Mouse (Mus musculus) liver, embryonic 16.5 days (tissue): Measurements from ENCODE around the gene Igfbp6. TPM values are rescaled to one million over a fixed set of nuclear protein-coding genes. Genes with fewer than 3 reads are reported as not detected.
A peak's percentile ranks its signal among the peaks of the same experiment; 100 is the strongest.

Experiments used
- ATAC-seq: fragments of 200-750 bp; cut with Nextera tagmentation; 2 replicates; pipeline ENCODE4 v1.8.0; 2017; ENCODE audit warnings: low read depth, mild to moderate bottlenecking, moderate number of reproducible peaks, moderate library complexity
- H3K27ac ChIP-seq: fragments of 300-500 bp; sonication (generic); 2 replicates; pipeline ENCODE4 v1.5.1; 2014; ENCODE audit warnings: mild to moderate bottlenecking, low read length
- H3K27me3 ChIP-seq: fragments of 300-500 bp; sonication (generic); 2 replicates; pipeline ENCODE4 v1.6.1; 2014; ENCODE audit warnings: low read depth, low read length, mixed read lengths; ENCODE audit not compliant: control insufficient read depth, insufficient read depth
- H3K36me3 ChIP-seq: fragments of 300-500 bp; sonication (generic); 2 replicates; pipeline ENCODE4 v1.6.1; 2014; ENCODE audit warnings: mild to moderate bottlenecking; ENCODE audit not compliant: control insufficient read depth, insufficient read depth
- H3K4me1 ChIP-seq: fragments of 300-500 bp; sonication (generic); 2 replicates; pipeline ENCODE4 v1.6.1; 2014; ENCODE audit warnings: low read depth, low read length, mixed read lengths; ENCODE audit not compliant: control insufficient read depth
- H3K4me2 ChIP-seq: fragments of 300-500 bp; sonication (generic); 2 replicates; pipeline ENCODE4 v1.6.1; 2014; ENCODE audit warnings: low read depth, low read length, mixed read lengths
- H3K4me3 ChIP-seq: fragments of 300-500 bp; sonication (generic); 2 replicates; pipeline ENCODE4 v1.5.1; 2014; ENCODE audit warnings: low read depth, mild to moderate bottlenecking, low read length
- H3K9ac ChIP-seq: fragments of 300-500 bp; sonication (generic); 2 replicates; pipeline ENCODE4 v1.6.1; 2014; ENCODE audit warnings: low read depth, low read length
- H3K9me3 ChIP-seq: fragments of 300-500 bp; sonication (generic); replicated peaks from 2 replicates; pipeline ENCODE4 v1.6.1; 2016; ENCODE audit warnings: low read length; ENCODE audit not compliant: control insufficient read depth
- WGBS: fragments of 180-500 bp; shearing (Covaris S2); extraction: QIAGEN DNeasy Blood & Tissue Kit; methylation state at CpG from one replicate; pipeline ENCODE4 v1.1.7; 2014; ENCODE audit not compliant: insufficient replicate concordance; 5-methylcytosine and 5-hydroxymethylcytosine counted together
- polyA plus RNA-seq: library from polyadenylated mRNA; unstranded; fragments of >200 nt; fragmentation: Nextera tagmentation; extraction: Ambion mirVana; gene quantifications from 2 replicates; pipeline ENCODE4 v1.2.1, GENCODE M21; 2015

The Igfbp6 gene
- polyA plus RNA-seq = 1.5 and 2.4 TPM in 2 replicates

DNA sequence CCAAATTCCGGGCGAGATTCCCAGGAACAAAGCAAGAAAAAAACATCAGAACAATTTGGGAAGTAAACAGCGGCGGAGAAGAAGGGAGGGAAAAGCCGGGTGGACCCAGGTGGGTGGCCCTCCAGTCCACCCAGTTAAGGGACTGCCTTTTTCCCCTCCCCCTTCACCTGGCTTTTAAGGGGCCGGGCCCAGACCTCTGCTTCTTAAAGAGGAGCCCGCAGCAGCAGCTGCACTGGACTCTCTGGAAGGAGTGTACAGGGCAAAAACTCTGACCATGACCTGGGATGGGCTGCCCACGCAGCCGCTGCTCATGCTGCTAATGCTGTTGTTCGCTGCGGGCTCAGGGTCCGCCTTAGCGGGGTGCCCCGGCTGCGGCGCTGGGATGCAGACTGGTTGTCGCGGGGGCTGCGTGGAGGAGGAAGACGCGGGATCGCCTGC lies at the start of gene Igfbp6:
Gene Igfbp6 (plus strand): TSS at position 89 of the 438 bp plus-strand sequence.
- H3K4me2 ChIP-seq = peak within 1 kb of the TSS; percentile 35
- H3K4me1 ChIP-seq = peaks cover 13% of the 10 kb centered on the region
- ATAC-seq = 0 out of 2 replicates have a peak, but pooled peaks have one; percentile 19
- peak within 1 kb of the TSS; percentile 5; the same call in 1 of the 2 replicates for H3K4me3 ChIP-seq
- peaks cover 38% of the 10 kb centered on the region for H3K27me3 ChIP-seq
- H3K36me3 ChIP-seq = no peaks in the 10 kb centered on the region
- no peak within 1 kb of the TSS for H3K9ac ChIP-seq
- H3K27ac ChIP-seq = no peak within 1 kb of the TSS
- H3K9me3 ChIP-seq = no peaks in the 10 kb centered on the region
- WGBS = 18% methylated on average over 22 of the region's 22 CpGs

GRCm38 (mm10) chr15:102094988-102095387 lies 49.2 kb upstream of the Igfbp6 start:
- no peak for ATAC-seq
- no peak overlapping the region for H3K4me3 ChIP-seq
- H3K4me2 ChIP-seq = no peak overlapping the region
- peaks cover under 1% of the 10 kb centered on the region for H3K27me3 ChIP-seq
- peaks cover 7% of the 10 kb centered on the region for H3K4me1 ChIP-seq
- no peaks in the 10 kb centered on the region for H3K9me3 ChIP-seq
- H3K27ac ChIP-seq = no peak overlapping the region
- 77% methylated on average over 16 of the region's 16 CpGs for WGBS
- H3K36me3 ChIP-seq = peaks cover 56% of the 10 kb centered on the region
- H3K9ac ChIP-seq = no peak overlapping the region

DNA sequence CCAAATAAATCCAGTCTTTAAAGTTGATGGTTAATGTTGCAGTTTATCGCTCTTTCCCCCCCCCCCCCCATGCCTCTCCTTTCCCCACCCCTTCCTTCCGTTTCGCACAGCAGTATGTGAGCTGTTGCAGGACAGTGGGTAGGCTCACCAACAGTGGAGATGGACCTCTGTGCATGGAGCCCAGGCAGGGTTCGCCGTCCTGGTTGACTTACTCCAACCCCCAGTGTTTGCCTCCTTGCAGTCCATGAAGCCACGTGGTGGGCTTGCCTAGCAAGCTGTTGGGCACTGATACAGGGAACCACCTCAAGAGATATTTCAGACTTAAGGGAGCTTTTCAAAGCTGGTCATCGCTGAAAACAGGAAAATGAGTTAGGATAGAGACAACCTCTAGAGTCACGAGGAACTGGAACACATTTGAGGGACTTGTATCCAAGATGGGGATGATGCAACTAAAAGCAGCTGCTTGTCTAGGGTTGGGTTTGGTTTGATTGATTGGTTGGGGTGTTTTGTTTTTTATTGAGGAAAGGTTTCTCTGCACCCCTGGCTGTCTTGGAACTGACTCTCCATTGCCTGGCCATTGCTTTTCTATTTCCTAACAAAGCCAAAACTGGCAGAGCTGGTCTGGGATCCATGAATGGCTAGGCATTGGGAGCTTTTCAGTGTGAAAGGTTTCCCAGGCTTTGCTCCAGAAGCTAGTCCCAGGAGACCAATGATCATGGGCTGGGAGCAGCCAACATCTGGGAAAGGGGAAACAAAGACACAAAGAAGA lies 46.8 kb upstream of the Igfbp6 start:
- WGBS = 32% methylated on average over 8 of the region's 8 CpGs
- H3K4me2 ChIP-seq = no peak overlapping the region
- no peak overlapping the region for H3K9ac ChIP-seq
- ATAC-seq = no peak
- peaks cover 17% of the 10 kb centered on the region for H3K27me3 ChIP-seq
- H3K27ac ChIP-seq = no peak overlapping the region
- H3K9me3 ChIP-seq = no peaks in the 10 kb centered on the region
- peaks cover 20% of the 10 kb centered on the region for H3K4me1 ChIP-seq
- no peak overlapping the region for H3K4me3 ChIP-seq
- H3K36me3 ChIP-seq = peaks cover 33% of the 10 kb centered on the region

GRCm38 (mm10) chr15:102097991-102098555 lies 46.1 kb upstream of the Igfbp6 start:
- H3K9me3 ChIP-seq = no peaks in the 10 kb centered on the region
- peaks cover 17% of the 10 kb centered on the region for H3K27me3 ChIP-seq
- no peak overlapping the region for H3K4me3 ChIP-seq
- H3K36me3 ChIP-seq = peaks cover 25% of the 10 kb centered on the region
- H3K9ac ChIP-seq = no peak overlapping the region
- ATAC-seq = no peak
- peaks cover 20% of the 10 kb centered on the region for H3K4me1 ChIP-seq
- WGBS = 54% methylated on average over 5 of the region's 5 CpGs
- no peak overlapping the region for H3K27ac ChIP-seq
- H3K4me2 ChIP-seq = no peak overlapping the region

GRCm38 (mm10) chr15:102099260-102099659 lies 44.9 kb upstream of the Igfbp6 start:
- no peak for ATAC-seq
- peaks cover 13% of the 10 kb centered on the region for H3K36me3 ChIP-seq
- WGBS = 54% methylated on average over 5 of the region's 5 CpGs
- H3K9ac ChIP-seq = no peak overlapping the region
- peaks cover 28% of the 10 kb centered on the region for H3K4me1 ChIP-seq
- H3K4me2 ChIP-seq = no peak overlapping the region
- H3K9me3 ChIP-seq = no peaks in the 10 kb centered on the region
- H3K4me3 ChIP-seq = no peak overlapping the region
- no peak overlapping the region for H3K27ac ChIP-seq
- peaks cover 17% of the 10 kb centered on the region for H3K27me3 ChIP-seq

DNA sequence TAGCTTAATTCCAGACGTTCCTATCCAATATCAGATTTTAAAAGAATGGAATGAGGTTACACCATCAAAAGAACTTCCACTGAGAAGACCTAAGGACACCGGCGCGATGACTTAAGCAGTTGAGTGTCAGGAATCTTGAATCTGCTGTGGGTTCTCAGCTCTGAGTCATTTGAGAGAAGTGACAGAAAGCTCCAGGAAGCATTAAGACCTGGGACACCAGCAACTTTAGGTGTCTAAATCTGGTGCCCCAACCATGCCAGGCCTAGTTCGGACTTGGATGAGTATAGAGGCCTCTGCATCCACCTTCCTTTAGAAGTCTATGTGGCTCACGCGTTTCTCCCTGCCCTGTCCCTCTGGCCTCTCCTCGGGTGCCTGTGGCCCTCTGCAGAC lies 44.4 kb upstream of the Igfbp6 start:
- no peak for ATAC-seq
- Histone ChIP-seq H3K4me1 (peaks cover 31% of the 10 kb centered on the region), H3K9ac (peak overlapping the region; percentile 44), H3K9me3 (no peaks in the 10 kb centered on the region), H3K27ac (no peak overlapping the region), H3K36me3 (peaks cover 8% of the 10 kb centered on the region), H3K4me2 (peak overlapping the region; percentile 86), H3K4me3 (peak overlapping the region; percentile 62), H3K27me3 (peaks cover 17% of the 10 kb centered on the region)
- 27% methylated on average over 8 of the region's 8 CpGs for whole genome bisulfite sequencing

DNA sequence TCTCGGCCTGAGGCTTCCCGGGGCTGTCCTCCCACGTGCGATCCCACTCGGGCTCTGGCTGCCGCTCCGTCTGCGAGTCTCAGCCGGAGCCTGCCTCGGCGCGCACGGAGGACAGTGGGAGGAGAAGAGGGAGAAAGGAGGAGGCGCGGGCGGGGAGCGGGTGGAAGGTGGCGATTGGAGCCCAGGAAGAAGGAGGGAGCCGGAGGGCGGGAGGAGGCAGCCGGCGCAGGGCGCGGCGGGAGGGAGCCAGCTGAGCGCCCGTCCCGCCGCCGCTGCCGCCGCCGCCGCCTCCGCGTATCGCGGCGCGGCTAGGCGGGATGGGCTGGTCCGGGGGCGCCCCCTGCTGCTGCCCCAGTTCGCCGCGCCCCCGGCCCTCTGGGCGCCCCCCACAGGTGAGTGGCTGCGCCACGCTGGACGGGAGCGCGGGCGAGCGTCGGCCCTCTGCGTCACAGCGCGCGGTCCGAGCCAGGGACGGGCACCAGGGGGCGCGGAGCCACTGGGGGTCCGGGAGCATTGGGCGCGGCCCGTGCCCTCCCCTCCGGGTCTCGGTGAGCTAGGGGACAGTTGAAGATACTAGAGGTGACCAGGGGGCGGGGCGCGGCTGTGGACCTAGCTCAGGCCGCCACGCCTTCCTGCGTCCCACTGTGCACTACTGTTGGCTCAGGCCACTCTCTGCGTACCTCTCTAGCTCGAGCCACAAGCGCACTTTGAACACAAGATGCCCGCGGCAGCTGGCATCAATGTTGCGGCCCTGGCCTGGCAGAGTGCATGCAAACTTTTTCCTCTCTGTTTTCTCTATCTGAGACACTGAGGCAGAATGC lies 43.8 kb upstream of the Igfbp6 start, which contains the start of gene Tns2:
Gene Tns2 (plus strand): TSS at position 253 of the 821 bp plus-strand sequence.
- peaks cover 5% of the 10 kb centered on the region for H3K36me3 ChIP-seq
- peaks cover 17% of the 10 kb centered on the region for H3K27me3 ChIP-seq
- no peaks in the 10 kb centered on the region for H3K9me3 ChIP-seq
- peaks cover 31% of the 10 kb centered on the region for H3K4me1 ChIP-seq
- peak within 1 kb of the TSS; percentile 62 for H3K4me3 ChIP-seq
- ATAC-seq = peak; percentile 63
- H3K4me2 ChIP-seq = peak within 1 kb of the TSS; percentile 86
- peak within 1 kb of the TSS; percentile 50 for H3K27ac ChIP-seq
- peak within 1 kb of the TSS; percentile 44 for H3K9ac ChIP-seq
- whole genome bisulfite sequencing = under 1% methylated on average over 73 of the region's 82 CpGs

- peak overlapping the region; percentile 50 for H3K27ac ChIP-seq
- peak overlapping the region; percentile 62 for H3K4me3 ChIP-seq
- H3K36me3 ChIP-seq = no peaks in the 10 kb centered on the region; the same call in 1 of the 2 replicates
- H3K4me1 ChIP-seq = peaks cover 35% of the 10 kb centered on the region
- peaks cover 22% of the 10 kb centered on the region for H3K27me3 ChIP-seq
- ATAC-seq = no peak
- H3K9ac ChIP-seq = peak overlapping the region; percentile 15; the same call in 1 of the 2 replicates
- H3K4me2 ChIP-seq = peak overlapping the region; percentile 86
- no peaks in the 10 kb centered on the region for H3K9me3 ChIP-seq
- 37% methylated on average over 10 of the region's 10 CpGs for WGBS
Observed at GRCm38 (mm10) chr15:102100996-102101671, 43.0 kb upstream of the Igfbp6 start.
